Mouse (Mus musculus) midbrain, embryonic 15.5 days (tissue): ENCODE results near the gene Sigirr. TPM values are rescaled to one million over a fixed set of nuclear protein-coding genes. Genes with fewer than 3 reads are reported as not detected.

ENCODE experiments used
- ATAC-seq: fragments of 200-750 bp; cut with Nextera tagmentation; replicated peaks from 2 replicates; pipeline ENCODE4 v1.8.0; 2017; ENCODE audit warnings: moderate TSS enrichment
- H3K27ac ChIP-seq: fragments of 300-500 bp; sonication (generic); 2 replicates; pipeline ENCODE4 v1.5.1; 2015; ENCODE audit warnings: mild to moderate bottlenecking, inconsistent platforms
- H3K27me3 ChIP-seq: fragments of 300-500 bp; sonication (generic); replicated peaks from 2 replicates; pipeline ENCODE4 v1.6.1; 2015; ENCODE audit warnings: inconsistent platforms
- H3K36me3 ChIP-seq: fragments of 300-500 bp; sonication (generic); replicated peaks from 2 replicates; pipeline ENCODE4 v1.6.1; 2015; ENCODE audit warnings: inconsistent platforms
- H3K4me1 ChIP-seq: fragments of 300-500 bp; sonication (generic); 2 replicates; pipeline ENCODE4 v1.6.1; 2015; ENCODE audit warnings: inconsistent platforms
- H3K4me2 ChIP-seq: fragments of 300-500 bp; sonication (generic); 2 replicates; pipeline ENCODE4 v1.6.1; 2015; ENCODE audit warnings: inconsistent platforms, mild to moderate bottlenecking, moderate library complexity
- H3K4me3 ChIP-seq: fragments of 300-500 bp; sonication (generic); 2 replicates; pipeline ENCODE4 v1.5.1; 2015; ENCODE audit warnings: mild to moderate bottlenecking, inconsistent platforms
- H3K9ac ChIP-seq: fragments of 300-500 bp; sonication (generic); 2 replicates; pipeline ENCODE4 v1.6.1; 2015; ENCODE audit warnings: mild to moderate bottlenecking, inconsistent platforms
- H3K9me3 ChIP-seq: fragments of 300-500 bp; sonication (generic); 2 replicates; pipeline ENCODE4 v1.6.1; 2016; ENCODE audit warnings: inconsistent platforms
- WGBS: fragments of 180-500 bp; shearing (Covaris S2); methylation state at CpG from one replicate; pipeline ENCODE4 v1.1.7; 2015; ENCODE audit warnings: mixed read lengths; 5-methylcytosine and 5-hydroxymethylcytosine counted together
- polyA plus RNA-seq: library from polyadenylated mRNA; unstranded; fragments of >200 nt; fragmentation: Nextera tagmentation; extraction: Ambion mirVana; gene quantifications from 2 replicates; pipeline ENCODE4 v1.2.1, GENCODE M21; 2015

Sigirr gene
- 2.3 and 2.7 TPM in 2 replicates for polyA plus RNA-seq

- Histone ChIP-seq H3K4me2 (peak within 1 kb of the TSS; percentile 77), H3K4me1 (peaks cover 13% of the 10 kb centered on the region), H3K27me3 (peaks cover 42% of the 10 kb centered on the region), H3K9ac (peak within 1 kb of the TSS; percentile 45), H3K36me3 (no peaks in the 10 kb centered on the region), H3K9me3 (no peaks in the 10 kb centered on the region), H3K4me3 (peak within 1 kb of the TSS; percentile 44), H3K27ac (no peak within 1 kb of the TSS)
- under 1% methylated on average over 56 of the region's 56 CpGs for WGBS
- peak; percentile 45; the same call in 1 of the 2 replicates for ATAC-seq
Observed at GRCm38 (mm10) chr7:141099911-141100691, at the start of gene Sigirr. Sigirr (minus strand) TSS chr7:141100572.

- no peak overlapping the region for H3K9ac ChIP-seq
- no peak for ATAC-seq
- H3K36me3 ChIP-seq, result peaks cover 7% of the 10 kb centered on the region; the same call in 1 of the 2 replicates
- 85% methylated on average over 4 of the region's 4 CpGs for WGBS
- no peaks in the 10 kb centered on the region for H3K4me1 ChIP-seq
- no peak overlapping the region for H3K27ac ChIP-seq
- H3K4me2 ChIP-seq, result no peak overlapping the region
- H3K27me3 ChIP-seq, result no peaks in the 10 kb centered on the region
- H3K4me3 ChIP-seq, result no peak overlapping the region
- H3K9me3 ChIP-seq, result no peaks in the 10 kb centered on the region
Observed at GRCm38 (mm10) chr7:141148639-141149038, 48.3 kb upstream of the Sigirr start.

- WGBS, result 74% methylated on average over 6 of the region's 6 CpGs
- Histone ChIP-seq H3K9me3 (no peaks in the 10 kb centered on the region), H3K4me1 (no peaks in the 10 kb centered on the region), H3K36me3 (peaks cover 7% of the 10 kb centered on the region; the same call in 1 of the 2 replicates), H3K4me2 (no peak overlapping the region), H3K27ac (no peak overlapping the region), H3K27me3 (no peaks in the 10 kb centered on the region), H3K4me3 (no peak overlapping the region), H3K9ac (no peak overlapping the region)
- ATAC-seq, result no peak
Observed at GRCm38 (mm10) chr7:141147044-141147443, 46.7 kb upstream of the Sigirr start.

- no peak for ATAC-seq
Observed at GRCm38 (mm10) chr7:141146043-141146595, 45.7 kb upstream of the Sigirr start.

GRCm38 (mm10) chr7:141145403-141145802, 45.0 kb upstream of the Sigirr start:
- H3K36me3 ChIP-seq, result 0 out of 2 replicates have a peak, but pooled peaks cover 7% of the 10 kb centered on the region
- H3K4me3 ChIP-seq, result no peak overlapping the region
- no peak for ATAC-seq
- no peaks in the 10 kb centered on the region for H3K9me3 ChIP-seq
- no peak overlapping the region for H3K27ac ChIP-seq
- no peaks in the 10 kb centered on the region for H3K27me3 ChIP-seq
- 82% methylated on average over 1 of the region's 1 CpGs for WGBS
- H3K4me1 ChIP-seq, result no peaks in the 10 kb centered on the region
- no peak overlapping the region for H3K4me2 ChIP-seq
- no peak overlapping the region for H3K9ac ChIP-seq

More at GRCm38 (mm10) chr7:141146043-141146595, 45.7 kb upstream of the Sigirr start:
- Histone ChIP-seq H3K9me3 (no peaks in the 10 kb centered on the region), H3K36me3 (0 out of 2 replicates have a peak, but pooled peaks cover 7% of the 10 kb centered on the region), H3K4me3 (no peak overlapping the region), H3K9ac (no peak overlapping the region), H3K27ac (no peak overlapping the region), H3K4me2 (no peak overlapping the region), H3K4me1 (no peaks in the 10 kb centered on the region), H3K27me3 (no peaks in the 10 kb centered on the region)
- 91% methylated on average over 12 of the region's 12 CpGs for WGBS

GRCm38 (mm10) chr7:141144650-141145049, 44.3 kb upstream of the Sigirr start:
- WGBS, result 94% methylated on average over 3 of the region's 3 CpGs
- Histone ChIP-seq H3K9ac (no peak overlapping the region), H3K9me3 (no peaks in the 10 kb centered on the region), H3K4me1 (no peaks in the 10 kb centered on the region), H3K4me2 (no peak overlapping the region), H3K27ac (no peak overlapping the region), H3K27me3 (no peaks in the 10 kb centered on the region), H3K4me3 (no peak overlapping the region), H3K36me3 (0 out of 2 replicates have a peak, but pooled peaks cover 7% of the 10 kb centered on the region)
- ATAC-seq, result no peak

GRCm38 (mm10) chr7:141143861-141144260, 43.5 kb upstream of the Sigirr start:
- peaks cover 7% of the 10 kb centered on the region; the same call in 1 of the 2 replicates for H3K36me3 ChIP-seq
- no peaks in the 10 kb centered on the region for H3K4me1 ChIP-seq
- H3K9ac ChIP-seq, result no peak overlapping the region
- no peaks in the 10 kb centered on the region for H3K9me3 ChIP-seq
- no peak overlapping the region for H3K27ac ChIP-seq
- no peak for ATAC-seq
- no peak overlapping the region for H3K4me2 ChIP-seq
- no peak overlapping the region for H3K4me3 ChIP-seq
- 82% methylated on average over 2 of the region's 2 CpGs for WGBS
- no peaks in the 10 kb centered on the region for H3K27me3 ChIP-seq

- H3K4me3 ChIP-seq, result no peak overlapping the region
- no peaks in the 10 kb centered on the region for H3K9me3 ChIP-seq
- no peak overlapping the region for H3K27ac ChIP-seq
- no peak overlapping the region for H3K9ac ChIP-seq
- no peak for ATAC-seq
- peaks cover 12% of the 10 kb centered on the region; the same call in 1 of the 2 replicates for H3K36me3 ChIP-seq
- H3K27me3 ChIP-seq, result no peaks in the 10 kb centered on the region
- no peaks in the 10 kb centered on the region for H3K4me1 ChIP-seq
- H3K4me2 ChIP-seq, result no peak overlapping the region
- WGBS, result 53% methylated on average over 5 of the region's 5 CpGs
Observed at GRCm38 (mm10) chr7:141143112-141143511, 42.7 kb upstream of the Sigirr start.

GRCm38 (mm10) chr7:141141326-141141725, 41.0 kb upstream of the Sigirr start:
- ATAC-seq, result no peak
- Histone ChIP-seq H3K4me1 (no peaks in the 10 kb centered on the region), H3K27ac (no peak overlapping the region), H3K27me3 (no peaks in the 10 kb centered on the region), H3K9me3 (no peaks in the 10 kb centered on the region), H3K9ac (no peak overlapping the region), H3K36me3 (peaks cover 15% of the 10 kb centered on the region; the same call in 1 of the 2 replicates), H3K4me3 (no peak overlapping the region), H3K4me2 (no peak overlapping the region)
- WGBS, result 95% methylated on average over 4 of the region's 4 CpGs

- peak overlapping the region; percentile 77 for H3K4me2 ChIP-seq
- WGBS, result 62% methylated on average over 12 of the region's 12 CpGs
- H3K9ac ChIP-seq, result peak overlapping the region; percentile 74
- peaks cover 8% of the 10 kb centered on the region; the same call in 1 of the 2 replicates for H3K36me3 ChIP-seq
- no peaks in the 10 kb centered on the region for H3K27me3 ChIP-seq
- no peak for ATAC-seq
- no peaks in the 10 kb centered on the region for H3K9me3 ChIP-seq
- H3K4me3 ChIP-seq, result peak overlapping the region; percentile 68
- H3K27ac ChIP-seq, result no peak overlapping the region
- H3K4me1 ChIP-seq, result peaks cover 21% of the 10 kb centered on the region
Observed at GRCm38 (mm10) chr7:141131904-141132755, 31.8 kb upstream of the Sigirr start.

GRCm38 (mm10) chr7:141131024-141131820, 30.9 kb upstream of the Sigirr start:
- Histone ChIP-seq H3K4me3 (peak overlapping the region; percentile 68), H3K4me1 (peaks cover 21% of the 10 kb centered on the region), H3K27me3 (no peaks in the 10 kb centered on the region), H3K9me3 (no peaks in the 10 kb centered on the region), H3K36me3 (0 out of 2 replicates have a peak, but pooled peaks cover under 1% of the 10 kb centered on the region), H3K27ac (peak overlapping the region; percentile 69), H3K4me2 (peak overlapping the region; percentile 77), H3K9ac (peak overlapping the region; percentile 74)
- peak; percentile 99 for ATAC-seq
- WGBS, result under 1% methylated on average over 59 of the region's 59 CpGs
